In the genomic region with DNA sequence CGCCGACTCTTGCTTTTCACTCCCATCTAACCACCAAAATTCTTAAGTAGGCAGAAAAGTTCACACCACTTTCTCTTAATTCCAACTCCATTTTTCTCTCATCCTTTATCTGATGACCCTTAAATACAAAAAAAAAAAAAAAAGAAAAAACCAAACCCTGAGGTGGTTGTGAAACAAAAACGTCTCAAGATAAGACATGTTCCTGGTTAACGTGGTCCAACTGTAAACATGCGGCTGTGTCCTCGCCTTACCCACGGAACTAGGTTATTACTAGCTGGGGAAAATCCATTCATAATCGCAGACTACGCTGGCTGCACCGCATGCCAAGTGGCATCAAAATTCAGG, we compare ENCODE assay signal across 9 mouse cellular contexts. TPM values are rescaled to one million over a fixed set of nuclear protein-coding genes. Genes with fewer than 3 reads are reported as not detected.
DNase-seq lines count a peak whose midpoint lies in the region; ATAC-seq and TF ChIP-seq lines count a peak whose summit lies in the region.
"Had no signal": no experiment of that assay in that cellular context is flagged by ENCODE, and none has a peak within 500 bp of the region (broad histone marks: within the 10 kb centered on the region; RNA-seq: fewer than 3 reads in every experiment).

No protein-coding gene starts in this region.

- DNase-seq in liver, adult 2 months (ENCODE audit: extremely low read depth, low read depth, low spot score) = no peak
- no peak for DNase-seq in liver
- DNase-seq in embryonic facial prominence, embryonic 14.5 days (ENCODE audit: low spot score) = no peak
- DNase-seq in limb, embryonic 10.5 days (ENCODE audit: low spot score) = no peak
- no peak for DNase-seq in adrenal gland, postnatal 4 days (ENCODE audit: low spot score in 2 of 2)
- no peak for DNase-seq in frontal cortex, postnatal 36 days (ENCODE audit: low spot score in 2 of 2)
- DNase-seq in retina, embryonic 14.5 days (ENCODE audit: low spot score) = no peak

- no peak for TF ChIP-seq POLR2A in liver, adult 2 months (IDR thresholded peaks at IDR 0.05; ENCODE audit: extremely low read depth, insufficient read depth, low read length)

- no peak for ATAC-seq in embryonic facial prominence, embryonic 14.5 days (ENCODE audit: low read depth)
- ATAC-seq in neural tube, embryonic 14.5 days (ENCODE audit: low read depth) = no peak

- peak overlapping the region; percentile 87 for H3K9ac ChIP-seq in liver, adult 2 months (ENCODE audit: low read depth, low read length)
- H3K9ac ChIP-seq in embryonic facial prominence, embryonic 14.5 days (ENCODE audit: low read depth, low read length) = peak overlapping the region; percentile 94
- H3K9ac ChIP-seq in neural tube, embryonic 14.5 days (replicated peaks; ENCODE audit: low read depth, low read length) = peak overlapping the region; percentile 87

- no peak overlapping the region for H3K27ac ChIP-seq in liver, adult 2 months (replicated peaks; ENCODE audit: insufficient read depth, low read depth, low read length)
- no peak overlapping the region; the same call in 1 of the 2 replicates for H3K27ac ChIP-seq in embryonic facial prominence, embryonic 14.5 days (replicated peaks; ENCODE audit: low read depth, low read length)
- H3K27ac ChIP-seq in limb, embryonic 10.5 days = peak overlapping the region; percentile 93
- H3K27ac ChIP-seq in neural tube, embryonic 14.5 days (ENCODE audit: low read depth, low read length) = peak overlapping the region; percentile 86

- H3K36me3 ChIP-seq in liver, adult 2 months (ENCODE audit: control insufficient read depth, insufficient read depth, low read length) = peaks cover 10% of the 10 kb centered on the region
- peaks cover 33% of the 10 kb centered on the region for H3K36me3 ChIP-seq in embryonic facial prominence, embryonic 14.5 days (ENCODE audit: control insufficient read depth, insufficient read depth, low read length)
- H3K36me3 ChIP-seq in limb, embryonic 10.5 days = peaks cover 40% of the 10 kb centered on the region
- H3K36me3 ChIP-seq in neural tube, embryonic 14.5 days (ENCODE audit: control insufficient read depth, insufficient read depth, low read length) = peaks cover 12% of the 10 kb centered on the region

- peaks cover 1% of the 10 kb centered on the region; the same call in 1 of the 2 replicates for H3K4me1 ChIP-seq in liver, adult 2 months (ENCODE audit: control insufficient read depth, insufficient read depth, low read length)
- peaks cover 9% of the 10 kb centered on the region for H3K4me1 ChIP-seq in embryonic facial prominence, embryonic 14.5 days (ENCODE audit: control insufficient read depth, insufficient read depth, low read length)
- H3K4me1 ChIP-seq in limb, embryonic 10.5 days = peaks cover 10% of the 10 kb centered on the region
- peaks cover 13% of the 10 kb centered on the region for H3K4me1 ChIP-seq in neural tube, embryonic 14.5 days (ENCODE audit: control insufficient read depth, insufficient read depth, low read length)

- peak overlapping the region; percentile 90 for H3K4me2 ChIP-seq in embryonic facial prominence, embryonic 14.5 days (ENCODE audit: low read depth, low read length)
- H3K4me2 ChIP-seq in neural tube, embryonic 14.5 days (ENCODE audit: low read depth, low read length) = peak overlapping the region; percentile 92

- WGBS in liver, adult 2 months = 12% methylated on average over 10 of the region's 10 CpGs
- 15% methylated on average over 10 of the region's 10 CpGs for WGBS in embryonic facial prominence, embryonic 14.5 days
- WGBS in limb, embryonic 10.5 days = 23% methylated on average over 10 of the region's 10 CpGs
- WGBS in neural tube, embryonic 14.5 days = 12% methylated on average over 10 of the region's 10 CpGs

- H3K79me2 ChIP-seq in liver, adult 2 months (ENCODE audit: control insufficient read depth, insufficient read depth, low read length) = peaks cover 33% of the 10 kb centered on the region; the same call in 1 of the 2 replicates

- no peaks in the 10 kb centered on the region for H3K9me3 ChIP-seq in embryonic facial prominence, embryonic 14.5 days (ENCODE audit: control insufficient read depth, low read length)
- H3K9me3 ChIP-seq in limb, embryonic 10.5 days (replicated peaks) = no peaks in the 10 kb centered on the region
- H3K9me3 ChIP-seq in neural tube, embryonic 14.5 days (ENCODE audit: control insufficient read depth, low read length) = no peaks in the 10 kb centered on the region

- H3K27me3 ChIP-seq in liver, adult 2 months (ENCODE audit: control insufficient read depth, insufficient read depth, low read length) = no peaks in the 10 kb centered on the region
- H3K27me3 ChIP-seq in embryonic facial prominence, embryonic 14.5 days (replicated peaks; ENCODE audit: control insufficient read depth, insufficient read depth, low read length) = no peaks in the 10 kb centered on the region
- no peaks in the 10 kb centered on the region for H3K27me3 ChIP-seq in limb, embryonic 10.5 days (ENCODE audit: low read depth, poor library complexity, severe bottlenecking)
- no peaks in the 10 kb centered on the region for H3K27me3 ChIP-seq in neural tube, embryonic 14.5 days (ENCODE audit: control insufficient read depth, insufficient read depth, low read length)

- no peak for TF ChIP-seq CTCF in liver, adult 2 months (IDR thresholded peaks at IDR 0.05; ENCODE audit: low read depth, low read length)

- peak overlapping the region; percentile 78 for H3K4me3 ChIP-seq in liver, adult 2 months (ENCODE audit: insufficient read depth, low read depth, low read length)
- peak overlapping the region; percentile 93 for H3K4me3 ChIP-seq in embryonic facial prominence, embryonic 14.5 days (ENCODE audit: low read depth, low read length)
- H3K4me3 ChIP-seq in limb, embryonic 10.5 days = peak overlapping the region; percentile 85
- peak overlapping the region; percentile 77 for H3K4me3 ChIP-seq in neural tube, embryonic 14.5 days (ENCODE audit: low read depth, low read length)

RNA-seq across cellular contexts. Expression of gene Metap2, which starts 8.3 kb away (rescaled TPM):
- 32.8 and 42.6 TPM in 2 replicates for total RNA-seq in liver, adult 2 months (2014; rRNA removed)
- polyA plus RNA-seq in liver, adult 2 months (2012; rRNA removed) = 15.4 and 20.3 TPM in 2 replicates
- 172 and 182 TPM in 2 replicates for polyA plus RNA-seq in embryonic facial prominence, embryonic 14.5 days (2014; fragmentation: Nextera tagmentation; extraction: Ambion mirVana)
- 221 and 241 TPM in 2 replicates for polyA plus RNA-seq in limb, embryonic 10.5 days (2016; fragmentation: Nextera tagmentation; extraction: Ambion mirVana)
- 165 and 189 TPM in 2 replicates for polyA plus RNA-seq in neural tube, embryonic 14.5 days (2014; fragmentation: Nextera tagmentation; extraction: Ambion mirVana)
- total RNA-seq in adrenal gland, postnatal 4 days (2021) = 100 to 1,000 TPM; 217 to 253 TPM

RNA-seq across cellular contexts. Expression of gene Usp44, which starts 57.2 kb away (rescaled TPM):
- not detected in 2 replicates for total RNA-seq in liver, adult 2 months (2014; rRNA removed)
- polyA plus RNA-seq in liver, adult 2 months (2012; rRNA removed) = not detected in 2 replicates
- polyA plus RNA-seq in embryonic facial prominence, embryonic 14.5 days (2014; fragmentation: Nextera tagmentation; extraction: Ambion mirVana) = 0.63 and 1.2 TPM in 2 replicates
- polyA plus RNA-seq in limb, embryonic 10.5 days (2016; fragmentation: Nextera tagmentation; extraction: Ambion mirVana) = 1.0 and 1.1 TPM in 2 replicates
- 0.13 and 0.17 TPM in 2 replicates for polyA plus RNA-seq in neural tube, embryonic 14.5 days (2014; fragmentation: Nextera tagmentation; extraction: Ambion mirVana)
- total RNA-seq in adrenal gland, postnatal 4 days (2021) = under 1 TPM; 0.11 to 0.20 TPM
- total RNA-seq: adrenal gland, postnatal 14 days had no signal

Comparison
In these comparisons a context has a peak if more than half of its experiments do, and no peak if none do; other contexts are left out.
1. H3K27ac ChIP-seq: peak in limb, embryonic 10.5 days (single experiment) and neural tube, embryonic 14.5 days (single experiment); none in liver, adult 2 months (single experiment) and embryonic facial prominence, embryonic 14.5 days (single experiment).
2. Peak in every context shown above with its lines, with median percentiles within 50 percentile points of each other: H3K4me3 ChIP-seq and H3K9ac ChIP-seq.